Mouse (Mus musculus) ovary, postnatal 14 days (tissue): Measurements from ENCODE around the gene Fut2.
A peak's percentile ranks its signal among the peaks of the same experiment; 100 is the strongest.

Experiments used
- DNase-seq: peaks from one replicate; pipeline ENCODE4 v3.0.0; 2022; ENCODE audit warnings: low spot score

Gene Fut2

DNA sequence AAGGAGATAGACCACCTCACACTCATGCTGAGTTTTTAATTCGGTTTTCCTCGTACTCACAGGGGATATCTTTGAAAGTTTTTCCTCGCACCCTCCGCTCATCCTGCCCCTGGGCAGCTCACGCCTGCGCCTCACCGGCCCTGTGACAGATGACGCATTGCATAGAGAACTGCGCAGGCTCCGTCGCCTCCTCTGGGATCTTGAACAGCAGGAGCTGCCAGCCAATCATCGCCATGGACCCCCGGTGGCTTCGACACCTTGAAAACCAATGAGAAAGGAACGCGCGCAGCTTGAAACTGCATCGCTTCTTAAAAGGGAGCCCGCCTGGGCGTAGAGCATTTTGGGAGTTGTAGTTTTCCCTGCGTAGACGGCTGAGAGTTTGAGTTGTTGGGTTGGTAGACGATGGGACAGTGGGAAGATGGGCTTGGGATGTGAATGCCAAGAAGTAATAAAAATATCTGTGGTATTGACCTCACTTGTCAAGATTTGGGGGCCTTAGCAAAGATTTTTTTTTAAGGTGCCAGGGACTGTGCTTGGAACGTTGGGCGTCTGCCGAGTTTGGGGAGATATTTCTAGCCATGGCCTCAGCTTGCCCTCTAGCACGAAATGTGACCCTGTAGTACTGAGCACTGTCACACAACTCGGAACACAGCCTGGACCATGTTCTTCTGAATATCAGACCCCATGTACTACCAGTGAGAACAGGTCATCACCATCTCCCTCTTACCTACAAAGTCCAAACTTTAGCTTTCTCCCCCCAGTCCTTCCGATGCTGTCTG is 27.4 kb downstream of the Fut2 start:
- DNase-seq = peak; percentile 81

DNA sequence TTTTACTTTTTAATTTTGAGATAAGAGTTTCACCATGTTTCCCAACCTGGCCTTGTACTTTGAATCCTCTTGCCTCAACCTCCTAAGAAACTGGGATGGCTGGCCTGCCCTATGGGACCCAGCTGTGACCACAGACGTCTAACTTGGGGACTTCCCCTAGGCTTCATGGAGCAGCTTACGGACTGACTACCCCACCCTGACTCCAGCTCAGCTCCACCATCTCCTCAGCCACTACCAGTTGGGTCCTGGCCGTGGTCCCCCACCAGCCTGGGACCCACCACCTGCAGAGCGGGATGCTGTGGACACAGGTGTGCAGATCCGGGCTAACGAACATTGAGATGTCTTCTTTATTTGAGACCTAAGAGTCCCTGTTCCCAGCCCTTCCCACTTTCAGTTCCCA is 28.5 kb downstream of the Fut2 start:
- DNase-seq = no peak

DNA sequence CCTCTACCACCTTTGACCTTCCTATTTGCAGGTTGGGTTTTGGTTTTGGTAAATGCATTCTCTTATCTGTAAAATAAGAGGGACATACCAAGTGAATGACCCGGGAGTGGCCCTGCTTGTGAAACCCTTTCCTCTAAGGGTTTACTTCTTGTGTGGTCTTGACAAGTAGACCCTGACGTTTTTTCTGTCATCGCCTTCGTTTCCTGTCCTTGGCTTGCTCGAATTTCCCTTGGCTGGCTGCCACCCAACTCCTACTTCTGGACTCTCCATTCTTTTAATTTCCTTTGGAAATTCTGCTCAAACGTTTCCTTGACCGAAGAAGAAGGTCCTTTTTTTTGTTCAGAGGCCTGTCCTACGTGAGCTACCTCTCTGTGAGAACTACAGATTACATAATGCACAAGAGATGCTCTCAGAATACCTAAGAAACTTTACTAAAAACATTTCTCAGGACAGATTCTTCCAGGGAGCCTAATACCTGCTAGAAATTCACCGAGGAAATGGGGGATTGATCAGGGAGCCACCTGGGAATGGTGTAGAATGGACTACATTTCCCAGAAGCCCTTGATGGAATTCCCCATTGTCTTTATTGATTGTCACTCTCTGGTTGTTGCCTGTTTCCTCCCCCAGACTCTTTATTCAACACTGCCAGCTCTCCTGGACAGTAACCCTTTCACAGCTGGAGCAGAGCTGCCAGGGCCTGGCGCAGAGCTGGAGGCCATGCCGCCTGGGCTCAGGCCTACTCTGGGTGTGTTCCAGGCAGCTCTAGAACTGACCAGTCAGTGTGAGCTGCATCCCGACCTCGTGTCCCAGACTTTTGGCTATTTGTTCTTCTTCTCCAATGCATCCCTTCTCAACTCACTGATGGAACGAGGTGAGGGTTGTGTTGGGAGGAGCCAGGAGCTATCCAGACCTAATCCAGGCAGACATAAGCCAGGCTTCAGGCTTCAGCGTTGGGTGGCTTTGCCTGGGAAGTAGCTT is 30.2 kb downstream of the Fut2 start:
- no peak for DNase-seq

DNA sequence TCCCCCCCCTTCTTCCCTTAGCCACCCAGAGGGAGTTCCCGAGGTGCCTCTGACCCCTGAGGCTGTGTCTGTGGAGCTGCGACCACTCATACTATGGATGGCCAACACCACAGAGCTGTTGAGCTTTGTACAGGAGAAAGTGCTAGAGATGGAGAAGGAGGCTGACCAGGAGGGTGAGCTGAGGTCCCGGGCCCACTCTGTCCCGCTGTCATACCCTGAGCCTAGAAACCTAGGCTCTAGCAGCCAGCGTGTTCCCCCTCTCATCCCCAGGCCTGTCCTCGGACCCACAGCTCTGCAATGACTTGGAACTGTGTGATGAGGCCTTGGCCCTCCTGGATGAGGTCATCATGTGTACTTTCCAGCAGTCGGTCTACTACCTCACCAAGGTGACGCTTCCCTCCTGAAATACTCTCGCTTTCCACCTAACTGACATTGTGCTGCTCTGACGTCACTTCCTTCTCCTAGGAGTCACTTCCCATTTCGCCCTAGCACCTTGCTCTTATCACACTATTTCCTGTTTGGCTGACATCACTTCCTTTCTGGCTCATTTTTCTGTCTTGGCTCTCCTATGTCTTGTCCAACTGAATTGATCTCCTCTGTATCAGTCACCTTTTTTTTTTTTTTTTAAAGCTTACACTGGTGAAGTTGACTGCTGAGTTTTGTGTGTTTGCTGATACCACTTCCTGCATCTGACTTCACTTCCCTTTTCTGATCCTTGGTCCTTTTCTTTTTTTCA is 31.1 kb downstream of the Fut2 start:
- DNase-seq = no peak

DNA sequence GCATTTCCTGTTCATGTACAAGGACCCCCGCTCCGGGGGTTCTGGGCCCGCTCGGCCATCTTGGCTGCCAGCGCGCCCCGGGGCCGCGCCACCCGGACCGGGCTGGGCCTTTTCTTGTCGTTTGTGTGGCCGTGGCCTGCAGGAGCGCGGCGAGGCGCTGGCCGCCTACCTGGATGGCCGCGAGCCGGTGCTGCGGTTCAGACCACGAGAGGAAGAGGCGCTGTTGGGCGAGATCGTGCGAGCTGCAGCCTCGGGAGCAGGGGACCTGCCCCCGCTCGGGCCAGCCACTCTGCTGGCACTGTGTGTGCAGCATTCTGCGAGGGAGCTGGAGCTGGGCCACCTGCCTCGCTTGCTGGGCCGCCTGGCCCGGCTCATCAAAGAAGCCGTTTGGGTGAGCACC is 33.7 kb downstream of the Fut2 start:
- DNase-seq = no peak

DNA sequence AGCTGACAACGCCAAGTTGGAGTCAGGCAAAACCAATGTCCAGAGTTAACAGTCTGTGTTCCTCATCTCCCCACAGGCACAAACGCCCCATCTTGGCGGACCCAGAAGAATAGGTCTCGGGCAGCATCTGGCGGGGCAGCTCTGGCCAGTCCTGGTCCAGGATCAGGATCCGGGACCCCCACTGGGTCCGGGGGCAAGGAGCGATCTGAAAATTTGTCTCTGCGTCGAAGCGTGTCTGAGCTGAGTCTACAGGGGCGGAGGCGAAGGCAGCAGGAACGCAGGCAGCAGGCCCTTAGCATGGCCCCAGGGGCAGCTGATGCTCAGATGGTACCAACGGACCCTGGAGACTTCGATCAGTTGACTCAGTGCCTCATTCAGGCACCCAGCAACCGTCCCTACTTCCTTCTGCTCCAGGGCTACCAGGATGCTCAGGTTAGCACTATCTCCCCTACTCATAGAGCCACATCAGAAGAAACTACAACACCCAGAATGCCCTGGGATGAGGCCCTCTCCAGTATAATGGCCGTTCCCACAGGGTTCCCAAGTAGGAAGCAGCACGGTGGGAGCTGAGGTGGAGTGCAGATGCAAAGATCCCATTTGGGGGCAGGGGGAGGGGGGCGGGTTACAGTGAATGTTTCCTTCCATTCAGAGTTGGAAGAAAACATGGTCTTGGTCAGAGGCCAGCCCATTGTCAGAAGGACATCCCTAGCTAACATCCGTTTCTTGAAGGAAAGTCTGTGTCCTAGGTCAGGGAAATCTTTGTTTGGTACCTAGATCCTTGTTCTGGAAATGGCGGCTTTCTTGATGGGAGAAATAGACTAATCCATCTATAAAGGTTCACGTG is 35.9 kb downstream of the Fut2 start:
- no peak for DNase-seq

DNA sequence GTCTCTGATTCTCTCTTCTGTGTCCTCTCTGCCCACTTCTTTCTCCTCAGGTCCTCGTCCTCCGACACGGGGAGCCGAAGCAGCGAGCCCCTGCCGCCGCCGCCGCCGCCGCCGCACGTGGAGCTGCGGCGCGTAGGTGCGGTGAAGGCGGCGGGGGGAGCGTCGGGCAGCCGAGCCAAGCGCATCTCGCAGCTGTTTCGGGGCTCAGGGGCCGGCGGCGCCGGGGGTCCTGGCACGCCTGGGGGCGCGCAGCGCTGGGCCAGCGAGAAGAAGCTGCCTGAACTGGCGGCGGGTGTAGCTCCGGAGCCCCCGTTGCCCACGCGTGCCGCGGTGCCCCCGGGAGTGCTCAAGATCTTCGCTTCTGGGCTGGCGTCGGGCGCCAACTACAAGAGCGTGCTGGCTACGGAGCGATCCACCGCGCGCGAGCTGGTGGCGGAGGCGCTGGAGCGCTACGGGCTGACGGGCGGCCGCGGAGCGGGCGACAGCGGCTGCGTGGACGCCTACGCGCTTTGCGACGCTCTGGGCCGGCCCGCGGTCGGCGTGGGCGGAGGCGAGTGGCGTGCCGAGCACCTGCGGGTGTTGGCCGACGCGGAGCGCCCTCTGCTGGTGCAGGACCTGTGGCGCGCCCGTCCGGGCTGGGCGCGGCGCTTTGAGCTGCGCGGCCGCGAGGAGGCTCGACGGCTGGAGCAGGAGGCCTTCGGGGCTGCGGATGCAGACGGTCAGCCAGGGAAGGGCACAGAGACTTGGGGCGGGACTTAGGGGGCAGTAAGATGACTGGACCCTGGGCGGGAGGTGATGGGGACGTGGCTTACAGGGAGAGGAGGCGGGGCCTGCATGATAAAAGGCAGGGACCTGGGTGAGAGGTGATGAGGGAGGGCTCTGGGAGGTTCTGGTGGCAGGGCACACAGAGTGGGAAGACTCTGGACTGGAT is 37.6 kb downstream of the Fut2 start:
- peak; percentile 88 for DNase-seq

DNA sequence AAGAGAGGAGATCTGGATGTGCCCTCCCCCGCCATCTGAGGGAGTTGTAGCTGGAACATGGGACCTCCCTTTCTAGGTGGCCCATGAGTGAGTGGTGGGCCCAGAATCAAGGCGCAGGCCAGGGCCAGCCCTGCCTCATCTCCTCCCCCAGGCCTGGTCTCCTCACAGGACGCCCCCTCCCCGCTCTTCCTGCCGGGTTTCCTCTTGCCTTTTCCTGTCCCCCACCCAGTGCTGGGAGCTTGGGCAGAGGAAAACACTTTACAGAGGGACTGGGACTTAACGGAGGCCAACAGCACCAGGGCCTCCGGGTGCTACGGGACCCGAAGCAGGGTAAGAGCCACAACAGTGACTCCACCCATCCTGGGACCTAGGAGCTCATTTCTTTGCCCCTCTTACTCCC is 38.9 kb downstream of the Fut2 start, which contains the start of gene Rasip1:
Gene Rasip1, plus strand, starts transcription at position 228 of the 400 bp plus-strand sequence.
- DNase-seq = no peak

DNA sequence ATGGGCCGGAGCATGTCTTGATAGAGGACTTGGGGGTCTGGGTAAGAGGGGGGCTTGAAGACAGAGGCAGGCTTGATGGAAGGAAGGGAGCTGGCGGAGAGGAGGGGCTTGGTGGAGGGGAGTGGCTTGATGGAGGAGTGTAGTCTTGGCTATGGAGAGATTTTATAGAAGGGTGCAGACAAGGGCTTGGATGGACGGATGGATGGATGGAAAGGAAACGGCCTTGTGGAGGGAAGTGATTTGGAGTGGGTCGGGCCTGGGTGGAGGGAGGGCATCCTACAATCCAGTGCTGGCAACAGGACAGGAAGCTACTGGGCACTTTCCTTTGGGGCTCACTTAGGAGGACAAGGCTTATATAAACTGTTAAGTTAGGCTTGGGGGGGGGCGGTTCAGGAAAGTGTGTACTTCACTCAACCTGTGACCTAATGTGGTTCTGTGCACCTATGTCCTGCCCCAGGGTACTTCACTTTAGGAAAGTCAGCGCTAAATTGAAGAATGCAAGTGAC is 39.6 kb downstream of the Fut2 start:
- DNase-seq = no peak

DNA sequence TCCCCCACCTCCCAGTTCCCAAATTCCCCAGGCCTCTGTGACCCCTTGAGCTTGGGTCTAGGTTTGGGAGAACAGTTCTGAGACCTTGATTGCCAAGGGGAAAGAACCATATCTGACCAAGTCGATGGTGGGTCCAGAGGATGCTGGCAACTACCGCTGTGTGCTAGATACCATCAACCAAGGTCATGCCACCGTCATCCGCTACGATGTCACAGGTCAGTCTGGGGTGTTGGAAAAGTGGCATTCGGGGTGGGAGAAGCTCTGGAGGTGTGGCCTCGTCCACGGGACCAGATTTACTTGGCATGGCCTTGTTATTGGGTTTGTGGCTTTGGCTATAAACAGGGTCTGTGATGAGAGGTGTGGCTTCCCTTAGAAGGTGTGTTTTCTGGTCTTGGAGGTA is 40.7 kb downstream of the Fut2 start:
- no peak for DNase-seq

DNA sequence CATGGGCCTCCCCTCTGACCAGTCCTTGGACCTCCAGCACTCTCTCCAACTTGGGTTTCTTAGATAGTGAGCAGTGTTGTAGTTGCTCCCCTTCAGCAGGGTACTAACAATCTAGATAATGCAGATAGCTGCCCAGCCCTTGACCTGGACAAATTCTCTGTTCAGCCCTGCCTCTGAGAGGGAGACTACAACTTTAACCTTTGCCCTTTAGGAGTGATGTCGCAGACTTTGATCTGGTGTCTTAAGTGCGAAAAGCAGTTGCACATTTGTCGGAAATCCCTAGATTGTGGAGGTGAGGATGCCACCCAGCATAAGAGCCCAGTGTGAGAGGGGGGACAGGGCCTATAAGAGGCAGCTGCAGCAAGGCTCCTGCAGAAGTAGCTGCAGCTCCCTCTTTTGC is 41.5 kb downstream of the Fut2 start:
- no peak for DNase-seq

DNA sequence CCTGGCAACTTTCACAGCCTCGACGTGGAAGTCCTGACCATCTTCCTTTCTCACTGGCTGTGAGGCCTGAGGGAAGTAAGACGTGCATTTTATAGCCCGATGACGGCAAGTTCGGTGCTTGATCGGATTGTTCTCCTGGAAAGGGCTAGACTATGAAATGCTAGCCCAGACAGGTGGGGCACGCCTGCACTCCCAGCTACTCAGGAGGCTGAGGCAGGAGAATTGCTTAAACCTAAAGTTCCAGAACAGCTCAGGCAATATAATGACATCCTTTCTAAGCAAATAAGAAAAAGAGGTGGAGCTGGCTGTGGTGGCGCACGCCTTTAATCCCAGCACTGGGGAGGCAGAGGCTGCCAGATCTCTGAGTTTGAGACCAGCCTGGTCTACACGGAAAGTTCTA is 42.7 kb downstream of the Fut2 start:
- no peak for DNase-seq

DNA sequence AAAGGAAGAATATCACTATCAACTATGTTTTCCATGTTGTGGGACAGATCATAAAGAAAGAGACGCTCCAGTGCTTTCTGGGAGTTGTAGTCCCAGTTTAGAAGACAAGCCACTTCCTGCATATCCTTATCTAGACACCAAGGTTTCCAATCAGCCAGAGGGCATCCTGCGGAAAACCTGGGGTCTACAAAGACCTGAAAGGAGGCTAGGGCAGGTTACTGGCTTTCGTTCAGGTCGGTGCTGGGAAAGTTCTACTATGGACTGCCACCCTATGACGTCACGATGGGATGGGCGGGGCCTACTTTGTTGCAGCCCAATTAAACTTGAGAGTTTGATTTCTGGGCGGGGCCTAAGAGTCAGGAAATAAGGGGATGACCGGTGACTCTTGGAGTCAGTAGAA is 44.8 kb downstream of the Fut2 start, which contains the start of gene Izumo1:
Gene Izumo1, plus strand, starts transcription at position 369 of the 400 bp plus-strand sequence.
- no peak for DNase-seq

DNA sequence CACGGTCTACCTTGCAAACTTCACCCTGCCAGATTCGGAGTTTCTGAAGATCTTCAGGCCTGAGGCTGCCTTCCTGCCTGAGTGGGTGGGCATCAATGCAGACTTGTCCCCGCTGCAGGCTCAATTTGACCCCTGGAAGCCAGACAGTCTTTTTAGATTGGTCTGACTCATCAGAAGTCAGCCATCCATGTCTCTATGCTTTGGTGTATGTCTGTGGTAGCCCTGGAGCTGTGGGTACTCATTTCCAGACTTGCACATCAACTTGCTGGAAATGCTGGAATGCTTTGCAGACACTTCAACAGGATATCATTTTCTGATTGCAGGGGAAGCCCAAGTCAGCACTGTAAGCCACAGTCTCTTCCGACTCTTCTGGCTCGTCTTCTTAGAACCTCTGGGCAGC is 46.6 kb downstream of the Fut2 start:
- no peak for DNase-seq

DNA sequence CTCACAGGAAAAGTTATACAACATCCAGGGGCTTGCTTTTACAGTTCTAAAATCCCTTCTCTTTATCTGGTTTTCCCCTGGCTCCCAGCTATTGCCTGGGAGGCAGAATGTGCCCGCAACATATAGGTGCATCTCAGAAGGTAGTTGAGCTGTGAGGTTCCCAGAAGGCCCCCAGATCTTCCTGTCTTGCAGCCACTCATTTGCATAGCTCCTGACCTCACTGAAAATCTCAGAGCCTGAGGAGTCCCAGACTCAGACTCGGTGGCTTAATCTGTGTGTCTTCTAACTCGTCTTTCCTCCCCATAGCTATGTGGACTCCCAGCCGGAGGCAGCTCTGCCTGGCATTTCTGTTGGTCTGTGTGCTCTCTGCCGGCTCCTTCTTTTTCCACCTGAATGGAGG is 47.9 kb downstream of the Fut2 start:
- DNase-seq = no peak

DNA sequence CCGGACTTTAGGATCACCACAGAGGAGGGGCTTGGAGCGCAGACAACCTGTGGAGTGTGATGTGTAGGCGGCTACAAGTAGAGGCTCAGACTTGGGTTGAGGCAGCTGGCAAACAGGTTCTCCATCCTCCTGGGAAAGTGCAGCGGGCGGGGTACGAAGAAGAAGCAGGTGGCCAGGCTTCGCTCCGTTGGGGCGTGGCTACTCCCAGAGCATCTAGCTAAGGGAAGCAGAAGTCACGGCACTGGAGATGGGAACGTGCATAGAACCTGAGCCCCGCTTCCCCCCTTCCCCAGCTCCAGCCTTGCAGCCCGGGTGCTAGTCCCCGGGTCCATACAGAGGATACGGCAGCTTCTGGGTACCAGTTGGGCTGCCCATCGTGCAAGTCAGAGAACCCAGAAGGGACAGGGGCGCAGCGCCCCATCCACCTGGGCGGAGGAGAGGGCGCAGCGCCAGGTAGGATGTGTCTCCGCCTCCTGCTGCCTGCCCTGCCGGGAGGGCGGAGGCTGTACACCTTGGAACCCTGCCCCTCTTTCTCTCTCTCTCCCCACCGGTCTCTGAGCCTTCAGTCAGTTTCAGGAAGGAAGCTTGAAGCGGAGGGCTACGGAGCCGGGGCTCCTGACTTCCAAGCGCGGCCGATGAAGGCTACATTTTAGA is 49.0 kb downstream of the Fut2 start, which contains the start of gene Fut1:
Gene Fut1, plus strand, starts transcription at position 248 of the 654 bp plus-strand sequence.
- no peak for DNase-seq

DNA sequence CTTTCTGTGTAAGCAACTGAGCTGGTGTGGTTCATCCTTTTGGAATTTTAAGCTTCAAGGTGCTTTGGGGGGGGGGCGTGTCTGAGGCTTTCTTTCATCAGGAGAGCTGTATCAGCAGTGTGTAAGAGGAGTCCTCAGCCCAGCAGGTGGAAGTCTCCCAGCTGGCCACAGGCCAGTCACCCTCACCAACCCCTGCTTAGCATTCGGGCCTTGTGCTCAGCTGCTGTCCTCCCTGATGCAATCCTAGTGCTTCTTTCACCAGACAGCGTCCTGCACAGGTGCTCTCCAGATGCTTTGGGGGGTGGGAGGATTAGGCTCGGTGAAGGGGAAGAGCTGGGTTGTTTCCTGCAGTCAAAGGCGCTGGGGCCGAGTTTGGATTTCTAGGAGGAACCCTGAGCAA is 49.9 kb downstream of the Fut2 start:
- no peak for DNase-seq

DNA sequence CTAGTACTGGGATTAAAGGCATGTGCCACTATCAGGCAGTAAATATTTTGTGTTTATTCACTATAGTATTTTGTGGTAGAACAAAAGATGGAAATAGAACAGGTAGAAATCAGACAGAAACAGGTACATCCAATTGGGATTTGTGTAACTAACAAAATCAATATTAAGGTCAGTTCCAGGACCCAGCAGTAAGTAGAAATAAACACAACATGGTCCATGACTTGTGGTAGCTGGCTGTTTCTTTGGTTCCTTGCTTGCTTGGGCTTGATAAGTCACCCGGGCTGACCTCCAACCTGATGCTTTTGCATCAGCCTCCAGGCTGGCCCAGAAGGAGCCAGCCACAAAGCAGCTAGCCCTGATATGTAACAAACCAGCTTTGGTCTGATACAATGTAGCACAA is 56.7 kb downstream of the Fut2 start:
- no peak for DNase-seq

DNA sequence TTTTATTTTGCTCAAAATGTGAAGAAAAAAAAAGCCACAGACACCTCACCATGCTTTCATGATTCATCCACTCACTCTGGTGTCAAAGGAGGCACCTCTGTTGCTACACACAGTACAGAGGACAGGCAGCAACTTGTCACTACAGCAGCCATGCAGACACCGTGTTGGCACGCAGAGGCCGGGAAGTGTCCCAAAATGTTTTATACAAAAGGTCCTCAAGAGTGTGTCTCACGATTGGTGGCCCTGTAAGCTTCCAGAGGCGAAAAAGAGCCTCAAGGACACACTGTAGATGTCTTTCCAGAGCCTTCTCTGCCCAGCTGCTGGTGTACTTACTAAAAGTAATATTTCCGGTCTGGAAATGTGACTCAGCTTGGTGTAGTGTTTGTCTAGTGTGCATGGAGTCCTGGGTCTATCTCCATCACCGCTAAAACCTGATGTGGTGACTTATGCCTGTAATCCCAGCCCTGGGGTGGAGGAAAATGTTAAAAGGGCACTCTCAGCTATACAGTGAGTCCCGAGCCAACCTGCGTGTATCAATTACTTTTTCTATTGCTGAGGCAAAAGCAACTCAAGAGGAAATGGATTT is 60.4 kb downstream of the Fut2 start:
- no peak for DNase-seq
